Mouse (Mus musculus): Measurements from ENCODE around the gene Dcbld2.

Dcbld2 gene

DNA sequence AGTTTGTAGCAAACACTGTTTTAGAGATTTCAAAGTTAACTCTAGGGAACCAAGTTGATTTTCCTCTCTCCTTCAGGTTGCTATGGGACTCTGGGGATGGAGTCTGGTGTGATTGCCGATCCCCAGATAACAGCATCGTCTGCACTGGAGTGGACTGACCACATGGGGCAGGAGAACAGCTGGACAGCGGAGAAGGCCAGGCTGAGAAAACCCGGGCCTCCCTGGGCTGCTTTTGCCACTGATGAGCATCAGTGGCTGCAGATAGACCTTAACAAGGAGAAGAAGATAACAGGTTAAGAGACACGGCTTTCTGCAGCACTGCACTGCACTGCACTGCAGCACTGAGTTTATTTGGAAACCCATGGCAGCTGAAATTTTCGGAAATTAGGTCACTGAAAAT lies 42.4 kb downstream of the Dcbld2 start:
- in situ Hi-C loops (cut with MboI), result loop anchor here (10.0 kb wide), 1 partner anchor 214 kb away; no protein-coding TSS in a partner anchor

- in situ Hi-C loops (cut with MboI), result loop anchor here (10.0 kb wide), 1 partner anchor 213 kb away; no protein-coding TSS in a partner anchor
These were observed 43.4 kb downstream of the Dcbld2 start for GRCm38 (mm10) chr16:58451647-58452046.

DNA sequence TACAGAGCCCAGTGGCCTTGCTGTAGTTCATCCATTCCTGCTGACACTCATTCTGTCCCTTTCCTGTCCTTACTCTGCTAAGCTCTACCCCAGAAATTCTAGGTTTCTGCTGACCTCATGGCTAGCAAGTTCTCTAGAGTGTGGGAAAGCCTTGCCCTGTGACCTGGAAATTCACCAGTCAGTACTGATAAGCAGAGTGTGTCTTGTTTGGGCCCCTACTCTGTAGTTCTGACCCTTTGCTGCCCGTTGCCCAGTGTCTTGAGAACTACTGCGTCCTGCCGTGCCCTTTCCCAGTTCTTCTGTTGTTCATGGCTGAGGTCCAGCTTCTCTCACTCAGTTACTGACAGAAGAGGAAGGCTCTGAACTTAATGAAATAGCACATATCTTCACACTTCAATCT lies 44.9 kb downstream of the Dcbld2 start:
- in situ Hi-C loops (cut with MboI), result loop anchor here (10.0 kb wide), 1 partner anchor 212 kb away; no protein-coding TSS in a partner anchor

GRCm38 (mm10) chr16:58453820-58454219 lies 45.6 kb downstream of the Dcbld2 start:
- in situ Hi-C loops (cut with MboI), result loop anchor here (10.0 kb wide), 1 partner anchor 211 kb away; no protein-coding TSS in a partner anchor

GRCm38 (mm10) chr16:58454617-58455016 lies 46.4 kb downstream of the Dcbld2 start:
- in situ Hi-C loops (cut with MboI), result loop anchor here (10.0 kb wide), 1 partner anchor 210 kb away; no protein-coding TSS in a partner anchor

DNA sequence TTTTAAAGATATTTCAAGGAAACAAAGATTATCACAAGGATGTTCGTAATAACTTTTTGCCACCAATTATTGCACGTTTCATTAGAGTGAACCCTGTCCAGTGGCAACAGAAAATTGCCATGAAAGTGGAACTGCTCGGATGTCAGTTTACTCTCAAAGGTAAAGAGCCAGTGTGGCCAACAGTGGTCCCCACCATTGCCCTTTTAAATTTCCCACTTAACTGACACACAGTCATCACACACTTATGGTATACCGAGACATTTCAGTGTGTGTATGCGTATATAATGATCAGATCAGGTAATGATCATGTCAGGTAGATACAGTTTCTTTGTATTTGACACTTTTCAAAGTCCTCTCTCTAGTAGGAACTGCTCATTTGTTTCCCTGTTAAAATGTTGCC lies 46.9 kb downstream of the Dcbld2 start:
- in situ Hi-C loops (cut with MboI), result loop anchor here (10.0 kb wide), 1 partner anchor 210 kb away; no protein-coding TSS in a partner anchor

DNA sequence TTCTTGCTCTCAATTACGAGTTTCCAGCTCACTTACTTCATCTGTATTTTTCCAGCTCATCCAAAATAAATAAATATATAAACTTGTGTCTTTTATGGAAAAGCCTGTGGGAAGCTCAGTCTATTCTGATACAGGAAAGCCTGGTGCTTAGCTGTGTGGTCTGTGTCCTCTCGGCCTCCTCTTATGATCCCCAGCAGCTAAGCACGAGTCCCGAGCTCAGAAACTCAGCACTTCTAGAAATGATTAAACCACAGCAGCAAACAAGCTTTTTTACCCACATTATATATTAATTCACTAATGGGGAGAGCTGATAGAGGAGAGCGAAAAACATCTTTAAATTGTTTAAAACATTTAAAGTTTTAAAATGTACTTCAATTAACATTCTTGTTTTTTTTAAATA lies 48.2 kb downstream of the Dcbld2 start:
- in situ Hi-C loops (cut with MboI), result loop anchor here (10.0 kb wide), 1 partner anchor 208 kb away; no protein-coding TSS in a partner anchor

GRCm38 (mm10) chr16:58456991-58457390 lies 48.7 kb downstream of the Dcbld2 start:
- in situ Hi-C loops (cut with MboI), result loop anchor here (10.0 kb wide), 1 partner anchor 208 kb away; no protein-coding TSS in a partner anchor

DNA sequence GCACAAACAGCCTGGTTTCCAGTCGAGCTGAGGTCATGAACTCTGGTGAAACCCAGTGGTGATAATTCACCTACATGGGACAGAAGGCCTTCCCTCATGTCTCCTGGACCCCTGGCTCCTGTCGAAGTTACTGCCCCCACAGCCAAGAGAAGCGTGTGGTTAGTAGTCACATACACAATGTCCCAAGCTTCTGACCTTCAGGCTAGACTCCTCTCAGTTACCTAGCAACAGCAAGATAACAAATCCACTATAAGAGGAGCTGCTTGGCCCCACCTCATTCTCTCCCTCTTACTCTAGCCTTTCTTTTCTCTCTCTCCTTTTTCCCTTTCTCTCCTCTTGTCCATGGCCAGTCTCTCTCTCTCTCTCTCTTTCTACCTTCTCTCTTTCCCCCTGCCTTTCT lies 51.7 kb downstream of the Dcbld2 start:
- in situ Hi-C loops (cut with MboI), result loop anchor here (10.0 kb wide), 2 partner anchors 165 to 205 kb away; no protein-coding TSS in a partner anchor

DNA sequence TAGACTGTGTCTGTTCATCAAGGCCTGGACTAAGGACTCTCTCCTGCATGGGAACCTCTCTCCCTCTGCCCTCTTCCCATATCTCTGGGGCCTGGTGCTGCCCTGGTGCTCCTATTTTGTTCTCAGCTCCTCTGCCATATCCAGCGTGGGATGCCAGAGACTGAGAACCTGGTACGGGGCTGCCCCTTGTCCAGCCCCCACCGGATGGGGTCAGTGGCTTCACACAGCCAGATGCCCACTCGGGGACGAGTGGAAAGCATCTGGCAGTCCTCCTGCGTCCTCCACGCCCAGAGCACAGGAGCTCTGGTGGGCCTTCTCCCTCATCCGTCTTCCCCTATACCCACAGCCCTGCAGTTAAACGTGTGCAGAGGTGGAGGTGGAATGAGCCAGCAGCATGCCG lies 52.1 kb downstream of the Dcbld2 start:
- in situ Hi-C loops (cut with MboI), result loop anchor here (10.0 kb wide), 1 partner anchor 164 kb away; no protein-coding TSS in a partner anchor

DNA sequence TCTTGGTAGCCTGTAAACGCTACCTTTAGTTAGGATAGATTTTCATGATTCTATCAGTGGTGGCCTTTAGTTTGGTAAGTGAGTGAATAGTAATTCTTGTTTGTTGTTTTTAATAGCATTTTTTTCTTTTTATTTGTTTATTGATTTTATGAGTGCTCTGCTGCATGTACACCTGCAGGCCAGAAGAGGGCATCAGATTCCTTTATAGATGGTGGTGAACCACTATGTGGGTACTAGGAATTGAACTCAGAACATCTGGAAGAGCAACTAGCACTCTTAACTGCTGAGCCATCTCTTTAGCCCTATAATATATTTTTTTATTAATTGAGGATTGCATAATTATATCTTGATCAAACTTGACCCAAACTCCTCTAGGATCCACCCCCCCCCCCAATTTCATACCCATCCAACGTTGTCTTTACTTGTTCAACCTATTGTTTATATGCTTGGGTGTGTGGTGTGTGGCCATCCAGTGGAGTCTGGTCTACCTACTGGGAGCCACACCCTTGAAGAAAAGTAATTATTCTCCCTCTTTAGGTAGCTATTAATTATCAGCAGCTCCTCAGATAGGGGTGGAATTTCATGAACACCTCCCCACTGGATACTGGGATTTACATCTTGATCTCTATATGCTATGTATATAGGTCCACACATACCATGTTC lies 53.7 kb downstream of the Dcbld2 start:
- in situ Hi-C loops (cut with MboI), result loop anchor here (10.0 kb wide), 1 partner anchor 163 kb away; no protein-coding TSS in a partner anchor

DNA sequence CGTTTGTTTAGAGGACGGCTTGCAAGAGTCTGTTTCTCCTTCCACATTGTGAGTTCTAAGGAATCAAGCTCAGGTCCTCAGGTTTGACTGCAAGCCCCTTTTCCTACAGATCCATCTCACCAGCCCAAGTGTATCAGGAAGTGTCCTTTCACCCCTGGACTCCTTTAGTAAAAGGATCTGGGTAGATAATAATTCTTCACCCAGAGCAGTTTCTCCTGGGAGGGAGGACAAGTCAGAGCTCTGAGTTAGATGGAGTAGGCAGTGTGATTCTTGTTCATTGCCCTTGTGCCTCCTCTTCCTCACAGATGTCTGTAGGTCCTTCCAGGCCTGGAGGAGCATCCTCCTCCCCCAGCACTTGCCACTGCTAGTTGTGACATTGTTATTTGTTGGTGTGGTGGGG lies 54.3 kb downstream of the Dcbld2 start:
- in situ Hi-C loops (cut with MboI), result loop anchor here (10.0 kb wide), 1 partner anchor 162 kb away; no protein-coding TSS in a partner anchor

DNA sequence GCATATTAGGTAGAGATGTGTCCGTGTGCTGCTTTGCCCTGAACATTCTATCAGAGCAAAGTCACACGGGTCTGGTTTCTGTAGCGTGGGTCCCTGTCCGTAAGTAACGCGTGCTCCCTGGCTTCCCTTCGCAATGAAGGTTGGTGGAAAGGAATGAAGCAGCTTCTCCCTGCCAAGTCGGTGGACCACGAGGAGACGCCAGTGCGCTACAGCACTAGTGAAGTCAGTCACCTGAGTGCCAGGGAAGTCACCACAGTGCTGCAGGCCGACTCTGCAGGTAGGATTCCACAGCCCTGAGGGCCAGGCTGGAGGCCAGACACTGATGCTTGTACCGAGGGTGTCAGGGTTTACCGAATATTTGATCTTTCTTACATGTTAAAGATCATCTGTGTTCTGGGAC lies 55.8 kb downstream of the Dcbld2 start:
- in situ Hi-C loops (cut with MboI), result loop anchor here (10.0 kb wide), 1 partner anchor 161 kb away; no protein-coding TSS in a partner anchor

- in situ Hi-C loops (cut with MboI), result loop anchor here (10.0 kb wide), 1 partner anchor 159 kb away; no protein-coding TSS in a partner anchor
These were observed 57.2 kb downstream of the Dcbld2 start for GRCm38 (mm10) chr16:58465412-58465811.

DNA sequence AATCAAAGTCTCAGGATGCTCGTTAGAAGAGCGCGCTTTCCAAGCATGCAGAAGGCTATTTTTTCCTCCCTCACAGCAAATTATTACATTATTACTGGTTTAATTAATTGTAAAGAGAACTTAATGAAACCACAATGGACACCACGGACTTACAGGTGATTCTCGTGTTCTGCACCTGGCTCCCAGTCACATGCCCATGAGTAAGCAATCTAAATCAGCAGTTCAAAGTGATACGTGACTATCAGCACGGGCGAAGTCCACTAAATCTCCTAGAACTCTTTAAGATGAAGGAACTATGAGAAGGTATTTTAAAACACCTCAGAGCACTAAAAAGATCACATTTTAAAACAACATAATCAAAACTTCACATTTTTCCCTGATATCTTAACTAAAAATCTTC lies 61.8 kb downstream of the Dcbld2 start:
- in situ Hi-C loops (cut with MboI), result no loop called here

- in situ Hi-C loops (cut with MboI), result no loop called here
These were observed 62.6 kb downstream of the Dcbld2 start for GRCm38 (mm10) chr16:58470841-58471240.

DNA sequence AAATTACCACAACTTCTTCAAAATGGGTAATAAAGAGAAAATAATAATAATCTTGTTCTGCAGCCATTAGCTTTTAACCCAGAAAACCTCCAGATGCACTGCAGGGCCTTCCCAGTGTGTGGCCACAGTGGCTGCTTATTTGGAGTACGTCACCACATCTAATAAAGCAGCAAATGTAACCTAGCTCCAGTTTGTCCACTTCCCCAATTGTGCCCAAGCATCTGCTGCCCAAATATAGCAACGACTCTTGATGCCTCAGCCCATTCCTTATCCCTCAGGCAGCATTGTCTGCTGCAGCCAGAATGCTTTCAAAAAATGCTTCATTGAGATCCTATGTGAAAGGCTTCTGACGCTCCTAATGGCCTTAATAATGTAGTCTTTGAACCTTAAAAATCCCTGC lies 66.6 kb downstream of the Dcbld2 start:
- in situ Hi-C loops (cut with MboI), result no loop called here

- in situ Hi-C loops (cut with MboI), result no loop called here
These were observed 67.4 kb downstream of the Dcbld2 start for GRCm38 (mm10) chr16:58475544-58476154.

- in situ Hi-C loops (cut with MboI), result no loop called here
These were observed 68.1 kb downstream of the Dcbld2 start for GRCm38 (mm10) chr16:58476363-58476762.

DNA sequence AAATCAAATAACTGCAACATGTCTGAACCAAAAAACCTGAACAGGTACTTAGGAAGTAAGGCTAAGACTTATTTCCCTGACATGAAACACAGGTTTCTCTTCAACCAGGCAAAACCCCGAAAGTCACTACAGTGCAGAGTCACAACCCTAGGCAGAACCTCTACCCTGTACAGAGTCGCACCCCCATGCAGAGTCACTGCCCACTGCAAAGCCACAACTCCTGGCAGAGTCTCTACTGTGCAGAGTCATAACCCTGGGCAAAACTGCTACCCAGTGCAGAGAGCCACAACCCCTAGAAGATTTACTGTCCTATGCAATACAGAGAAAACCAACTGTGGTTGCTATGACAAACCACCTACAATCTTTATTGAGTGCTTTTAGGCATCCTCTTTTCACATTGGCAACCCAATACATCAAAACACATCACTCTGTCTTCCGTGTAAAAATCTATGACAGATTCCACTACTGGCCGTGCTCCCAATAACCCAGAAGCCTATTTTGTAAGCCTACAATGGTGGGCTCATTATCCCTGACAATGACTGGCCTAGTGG lies 71.7 kb downstream of the Dcbld2 start:
- in situ Hi-C loops (cut with MboI), result no loop called here

DNA sequence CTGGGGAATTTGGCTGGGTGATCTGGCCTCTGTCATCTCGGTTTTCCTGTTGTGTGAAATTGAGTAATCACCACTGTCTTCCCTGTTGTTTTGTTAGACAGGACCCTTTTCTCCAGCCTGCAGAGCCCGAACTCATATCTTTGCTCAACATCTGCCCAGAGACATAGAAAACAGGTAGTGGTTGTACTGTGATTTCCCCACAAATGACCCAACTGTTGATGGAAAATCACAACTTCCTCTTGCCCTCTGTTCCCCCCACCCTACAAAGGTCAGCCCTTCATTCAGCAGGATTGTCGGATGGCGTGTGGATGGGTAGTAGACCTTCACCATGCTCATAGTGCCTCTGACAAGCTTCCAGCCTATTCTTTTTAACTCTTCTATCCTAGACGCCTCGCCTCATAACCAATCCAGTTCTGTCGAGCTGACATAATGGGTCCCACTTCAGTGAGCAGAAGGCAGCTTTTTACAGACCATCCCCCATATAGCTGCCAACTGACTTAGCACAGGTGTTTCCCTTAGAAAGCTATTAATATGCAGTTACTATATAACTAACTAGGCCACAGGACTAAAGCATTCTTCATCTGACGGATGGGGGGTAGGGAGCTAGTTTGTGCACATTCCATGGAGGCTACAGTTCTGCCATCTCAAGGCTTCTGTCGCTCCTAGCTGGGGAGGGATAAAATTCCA lies 73.1 kb downstream of the Dcbld2 start:
- in situ Hi-C loops (cut with MboI), result no loop called here

- in situ Hi-C loops (cut with MboI), result no loop called here
These were observed 73.6 kb downstream of the Dcbld2 start for GRCm38 (mm10) chr16:58481906-58482270.
